Mouse (Mus musculus): ENCODE data around the gene Eml3.
"Not testable (repeated sequence)": the region's sequence is repeated elsewhere in the genome, so short reads cannot be mapped to it uniquely, and the experiment has no call there.

The Eml3 gene

DNA sequence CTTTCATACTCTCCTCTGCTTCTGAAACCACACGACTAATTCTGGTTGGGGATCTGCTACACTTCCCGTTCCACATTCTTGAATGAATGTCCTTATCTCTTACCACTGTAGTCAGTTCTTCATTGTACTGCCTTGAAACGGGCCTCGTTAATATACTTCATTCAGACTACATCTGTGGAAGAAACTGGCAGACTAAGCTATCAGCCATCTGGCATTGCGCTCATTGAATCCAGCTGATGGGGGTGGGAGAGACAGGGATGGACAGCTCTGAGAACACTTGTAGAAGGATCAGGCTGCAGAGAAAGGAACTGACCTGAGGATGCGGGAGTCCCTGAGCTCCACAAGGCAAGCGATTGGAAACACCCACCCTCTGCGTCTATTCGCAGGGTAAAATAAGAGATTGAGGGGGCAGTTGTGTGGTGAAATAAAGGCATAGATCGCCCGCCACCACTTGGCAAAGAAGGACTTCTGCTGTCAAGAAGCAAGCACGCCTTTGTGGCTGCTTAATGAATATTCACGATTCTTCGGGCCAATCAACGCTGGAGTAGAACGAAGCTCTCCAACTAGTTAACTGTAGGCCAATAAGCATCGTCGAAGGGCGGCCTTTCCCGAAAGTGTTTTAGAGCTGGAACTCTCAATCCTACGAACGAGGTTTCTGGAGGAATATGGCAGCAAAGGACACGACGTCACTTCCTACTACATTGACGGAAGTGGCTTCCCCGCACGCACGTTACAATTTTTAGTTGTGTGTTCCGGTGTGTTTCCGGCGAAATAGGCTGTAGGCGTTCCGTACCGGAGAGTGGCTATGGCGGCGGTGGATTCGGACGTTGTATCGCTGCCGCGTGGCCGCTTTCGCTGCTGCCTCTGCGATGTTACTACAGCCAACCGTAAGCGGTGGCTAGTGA lies 24.0 kb downstream of the Eml3 start, which contains the start of gene Tut1:
TSS of gene Tut1 (plus strand) at position 713 of the 905 bp plus-strand sequence.
- peak; percentile 89 to 90 for DNase-seq

DNA sequence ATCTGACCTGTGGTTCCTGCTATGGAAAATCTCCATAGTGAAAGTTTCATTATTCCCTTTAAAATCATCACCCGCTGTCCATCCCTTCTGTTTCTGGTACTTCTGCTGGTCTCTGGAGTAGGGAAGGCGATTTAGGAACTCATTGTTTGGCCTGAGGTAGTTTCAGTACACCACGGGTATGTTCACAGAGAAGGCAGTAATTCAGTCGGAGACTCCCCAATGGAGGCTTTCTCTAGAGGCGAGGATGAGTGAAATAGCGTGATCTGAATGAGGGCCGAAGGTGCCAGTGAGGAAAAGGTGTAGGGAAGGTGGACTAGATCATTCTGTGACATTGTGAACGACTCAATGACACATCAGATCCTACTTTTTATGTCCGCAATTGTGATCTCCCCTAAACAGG lies 24.8 kb downstream of the Eml3 start:
- DNase-seq: no peak

DNA sequence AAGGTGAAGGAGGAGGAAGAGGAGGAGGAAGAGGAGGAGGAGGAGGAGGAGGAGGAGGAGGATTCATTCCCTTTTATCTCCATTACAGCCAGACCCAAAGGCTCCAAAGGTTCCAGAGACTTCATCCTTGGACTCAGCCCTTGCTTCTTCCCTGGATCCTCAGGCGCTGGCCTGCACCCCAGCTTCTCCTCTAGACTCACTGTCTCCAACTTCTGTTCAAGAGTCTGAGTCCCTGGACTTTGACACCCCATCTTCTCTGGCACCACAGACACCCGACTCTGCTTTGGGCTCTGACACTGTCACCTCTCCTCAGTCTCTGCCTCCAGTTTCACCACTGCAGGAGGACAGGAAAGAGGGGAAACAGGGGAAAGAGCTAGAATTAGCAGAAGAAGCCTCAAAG lies 32.9 kb downstream of the Eml3 start:
- DNase-seq: no peak

DNA sequence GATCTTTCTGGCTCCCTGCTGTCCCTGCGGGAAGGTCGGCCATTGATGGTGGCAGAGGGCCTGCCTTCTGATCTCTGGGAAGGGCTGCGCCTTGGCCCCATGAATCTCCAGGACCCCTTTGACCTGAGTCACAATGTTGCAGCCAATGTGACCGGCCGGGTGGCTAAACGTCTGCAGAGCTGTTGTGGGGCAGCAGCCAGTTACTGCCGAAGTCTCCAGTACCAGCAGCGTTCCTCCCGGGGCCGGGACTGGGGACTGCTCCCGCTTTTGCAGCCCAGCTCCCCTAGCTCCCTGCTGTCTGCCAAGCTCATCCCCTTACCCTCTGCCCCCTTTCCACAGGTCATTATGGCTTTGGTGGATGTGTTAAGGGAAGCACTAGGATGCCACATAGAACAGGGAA lies 35.7 kb downstream of the Eml3 start:
- no peak for DNase-seq

DNA sequence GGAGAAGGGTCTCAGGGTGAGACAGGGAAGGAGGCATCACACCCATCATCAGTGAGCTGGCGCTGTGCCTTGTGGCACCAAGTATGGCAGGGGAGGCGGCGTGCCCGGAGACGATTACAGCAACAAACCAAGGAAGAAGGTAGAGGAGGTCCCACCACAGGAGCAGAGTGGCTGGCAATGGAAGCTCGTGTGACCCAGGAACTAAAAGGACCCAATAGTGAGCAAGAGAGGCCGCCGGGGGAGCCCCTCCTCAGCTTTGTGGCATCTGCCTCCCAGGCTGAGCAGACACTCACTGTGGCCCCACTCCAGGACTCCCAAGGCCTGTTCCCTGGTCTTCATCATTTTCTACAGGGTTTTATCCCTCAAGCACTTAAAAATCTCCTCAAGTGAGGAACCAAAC lies 36.4 kb downstream of the Eml3 start:
- peak; percentile 21 to 45 for DNase-seq

DNA sequence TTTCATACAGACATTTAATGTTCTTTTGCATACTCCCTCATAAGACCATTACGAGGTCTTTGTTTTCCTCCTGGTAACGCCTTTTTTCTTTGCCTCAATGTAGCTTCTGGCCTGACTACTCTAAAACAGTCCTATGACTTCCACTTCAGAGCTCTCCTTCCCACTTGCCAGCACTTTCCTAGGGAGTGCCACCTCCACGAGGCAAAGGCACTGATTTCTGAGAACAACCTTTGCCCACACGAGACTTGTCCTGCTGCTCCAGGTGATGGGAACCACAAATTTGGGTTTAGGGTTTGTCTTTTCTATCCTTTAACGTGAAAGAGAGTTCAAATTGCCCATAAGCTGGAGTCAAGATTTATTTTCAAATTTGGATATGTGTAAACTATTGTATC lies 36.8 kb downstream of the Eml3 start:
- no peak for DNase-seq

DNA sequence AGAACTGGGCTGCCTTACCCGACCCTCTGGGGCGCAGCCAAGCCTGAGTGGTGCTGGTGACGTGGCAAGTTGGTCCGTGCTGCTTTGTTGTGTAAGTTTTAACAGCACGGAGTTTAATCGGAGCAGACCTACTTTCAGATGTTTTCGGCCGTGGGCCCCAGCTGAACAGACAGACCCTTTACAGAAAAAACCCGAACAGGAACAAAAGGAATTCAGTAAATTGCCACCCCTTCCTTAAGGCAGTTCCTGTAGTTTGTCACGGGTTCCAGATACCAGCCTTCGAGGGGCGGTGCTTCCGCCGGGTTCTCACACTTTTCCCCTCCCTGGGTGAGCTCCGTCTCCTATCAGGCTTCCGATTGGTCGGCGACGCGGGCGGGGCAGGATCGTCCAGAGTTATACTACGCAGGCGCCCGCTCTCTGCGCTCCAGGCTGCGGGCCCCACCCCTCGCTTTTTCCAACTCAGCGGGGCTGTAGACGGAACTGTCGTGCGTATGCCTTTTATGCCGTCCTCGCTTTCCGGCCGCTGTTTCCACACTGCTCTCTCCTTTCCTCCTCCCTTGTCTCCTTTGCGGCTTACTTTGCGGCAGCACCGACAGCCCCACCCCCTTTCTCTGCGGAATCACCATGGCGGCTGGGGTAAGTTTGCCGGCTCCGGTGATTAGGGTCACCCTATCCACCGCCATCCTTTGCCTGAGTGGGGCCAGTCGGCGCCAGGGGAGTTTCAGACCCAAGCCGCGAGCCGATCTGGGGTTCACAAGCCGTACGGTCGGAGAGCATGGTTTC lies 37.4 kb downstream of the Eml3 start, which contains the start of gene Eef1g:
TSS of gene Eef1g (plus strand) at position 452 of the 783 bp plus-strand sequence.
- DNase-seq: peak; percentile 97 to 99

DNA sequence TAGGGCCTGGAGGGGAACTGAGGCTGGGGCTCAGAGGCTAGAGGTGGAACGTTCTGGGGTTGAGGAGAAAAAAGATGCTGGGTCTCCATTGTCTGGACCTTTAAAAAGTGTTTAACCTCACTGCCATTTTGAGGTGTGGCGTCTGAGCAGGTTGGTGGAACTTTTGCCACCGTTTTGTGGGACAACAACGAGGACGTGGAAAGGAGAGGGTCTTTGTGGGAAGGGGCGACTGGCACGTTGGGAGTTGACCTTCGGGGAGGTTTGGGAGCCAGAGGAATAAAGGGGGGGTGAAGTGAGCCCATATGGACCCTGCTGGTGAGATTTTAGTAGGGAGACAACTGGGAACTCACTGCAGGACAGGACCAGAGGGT lies 38.0 kb downstream of the Eml3 start:
- no peak for DNase-seq

DNA sequence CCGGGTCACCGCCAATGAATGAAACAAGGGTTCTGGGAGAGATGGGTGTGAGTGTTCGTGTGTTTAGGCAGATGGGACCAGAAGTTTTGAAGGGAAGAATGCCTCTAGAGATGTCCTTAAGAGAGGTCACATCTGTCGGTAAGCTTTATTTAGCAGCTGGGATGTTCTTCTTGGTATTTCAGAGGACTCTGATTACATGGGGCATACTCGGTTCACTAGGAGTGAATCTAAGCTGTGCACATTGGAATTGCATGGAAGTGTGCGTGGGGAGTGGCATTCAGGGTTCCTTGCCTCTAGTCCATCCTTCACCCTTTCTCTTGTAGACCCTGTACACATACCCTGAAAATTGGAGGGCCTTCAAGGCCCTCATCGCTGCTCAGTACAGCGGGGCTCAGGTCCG lies 38.5 kb downstream of the Eml3 start:
- DNase-seq: no peak

DNA sequence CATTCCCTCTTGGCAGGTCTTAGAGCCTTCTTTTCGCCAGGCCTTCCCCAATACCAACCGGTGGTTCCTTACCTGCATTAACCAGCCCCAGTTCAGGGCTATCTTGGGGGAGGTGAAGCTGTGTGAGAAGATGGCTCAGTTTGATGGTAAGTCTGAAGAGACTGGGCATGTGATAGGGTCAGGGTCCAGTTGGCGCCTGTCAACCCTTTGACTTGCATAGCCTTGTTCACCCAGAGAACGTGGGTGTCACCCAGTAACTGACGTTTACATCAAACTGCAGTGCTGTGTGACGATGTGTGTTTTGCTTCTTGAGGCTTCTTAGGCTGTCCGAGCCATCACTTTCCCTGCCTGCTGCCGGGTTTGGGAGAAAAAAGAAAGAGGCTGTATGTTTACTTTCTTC lies 43.1 kb downstream of the Eml3 start:
- not testable (repeated sequence) for DNase-seq

DNA sequence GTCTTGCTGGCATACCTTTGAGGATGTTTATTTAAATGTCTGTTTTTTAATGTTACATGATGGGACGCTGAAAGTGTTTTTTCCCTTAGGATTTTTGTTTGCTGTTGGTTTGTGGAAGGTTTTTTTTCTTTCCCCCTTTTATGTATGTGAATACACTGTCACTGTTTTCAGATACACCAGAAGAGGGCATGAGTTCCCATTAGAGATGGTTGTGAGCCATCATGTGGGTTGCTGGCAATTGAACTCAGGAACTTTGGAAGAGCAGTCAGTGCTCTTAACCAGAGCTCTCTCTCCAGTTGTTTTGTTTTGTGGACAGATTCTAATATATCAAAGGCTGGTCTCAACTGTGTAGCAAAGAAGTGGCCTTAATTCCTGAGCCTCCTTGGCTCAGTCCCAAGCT lies 45.3 kb downstream of the Eml3 start:
- no peak for DNase-seq

DNA sequence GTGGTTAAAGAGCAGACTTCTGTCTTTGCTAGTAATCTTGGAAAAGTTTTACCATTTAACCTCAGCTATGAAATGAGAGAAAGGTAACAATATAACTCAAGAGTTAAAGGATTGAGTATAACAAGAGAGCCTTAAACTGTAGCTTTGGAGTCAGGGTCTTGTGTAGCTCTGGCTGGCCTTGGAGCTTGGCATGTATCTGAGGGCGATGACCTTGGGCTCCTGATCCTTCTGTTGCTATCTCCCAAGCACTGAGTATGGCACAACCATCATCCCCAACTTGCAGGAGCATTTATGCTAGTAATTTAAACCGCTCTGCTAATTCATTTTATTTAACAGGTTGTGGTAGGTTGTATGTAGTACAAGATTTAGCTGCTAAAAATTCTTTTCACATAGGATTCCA lies 46.1 kb downstream of the Eml3 start:
- DNase-seq: no peak

DNA sequence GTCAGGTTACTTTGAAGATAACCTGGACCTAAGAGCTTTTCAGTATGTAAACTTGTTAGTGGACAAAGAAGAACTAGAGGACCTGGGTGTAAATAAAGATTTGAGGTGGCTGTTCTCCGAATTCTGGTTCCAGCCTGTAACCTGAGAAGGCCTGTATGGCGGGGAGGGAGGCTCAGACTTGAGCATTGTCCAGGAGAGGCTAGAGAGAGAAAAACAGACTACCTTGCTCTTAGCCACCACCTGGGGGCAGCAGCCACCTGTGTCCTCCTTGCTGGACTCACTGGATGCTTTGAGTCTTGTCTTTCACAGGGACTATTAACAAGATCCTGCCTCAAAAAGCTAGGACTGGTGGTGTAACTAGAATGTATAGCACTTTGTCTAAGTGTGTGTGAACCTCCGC lies 47.2 kb downstream of the Eml3 start:
- DNase-seq: peak; percentile 67 to 78

DNA sequence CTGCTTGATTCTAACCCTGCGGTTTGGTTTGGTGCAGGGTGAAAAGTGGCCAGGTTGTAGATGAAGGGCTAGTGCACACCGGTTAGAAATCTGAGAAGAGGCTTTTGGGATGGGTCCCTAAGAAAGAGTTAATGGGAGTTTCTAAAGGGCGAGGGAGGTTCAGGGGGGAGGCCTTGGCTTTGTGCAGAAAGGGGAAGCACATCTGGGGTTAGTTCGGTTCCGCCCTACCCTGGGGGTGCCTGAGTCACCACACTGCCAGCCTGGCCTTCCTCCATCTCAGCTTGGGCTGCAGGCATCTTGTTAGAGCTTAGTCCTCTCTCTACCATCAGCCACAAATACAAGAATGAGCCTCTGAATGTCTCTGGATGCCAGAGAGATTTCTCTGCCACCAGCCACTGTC lies 51.4 kb downstream of the Eml3 start:
- no peak for DNase-seq

DNA sequence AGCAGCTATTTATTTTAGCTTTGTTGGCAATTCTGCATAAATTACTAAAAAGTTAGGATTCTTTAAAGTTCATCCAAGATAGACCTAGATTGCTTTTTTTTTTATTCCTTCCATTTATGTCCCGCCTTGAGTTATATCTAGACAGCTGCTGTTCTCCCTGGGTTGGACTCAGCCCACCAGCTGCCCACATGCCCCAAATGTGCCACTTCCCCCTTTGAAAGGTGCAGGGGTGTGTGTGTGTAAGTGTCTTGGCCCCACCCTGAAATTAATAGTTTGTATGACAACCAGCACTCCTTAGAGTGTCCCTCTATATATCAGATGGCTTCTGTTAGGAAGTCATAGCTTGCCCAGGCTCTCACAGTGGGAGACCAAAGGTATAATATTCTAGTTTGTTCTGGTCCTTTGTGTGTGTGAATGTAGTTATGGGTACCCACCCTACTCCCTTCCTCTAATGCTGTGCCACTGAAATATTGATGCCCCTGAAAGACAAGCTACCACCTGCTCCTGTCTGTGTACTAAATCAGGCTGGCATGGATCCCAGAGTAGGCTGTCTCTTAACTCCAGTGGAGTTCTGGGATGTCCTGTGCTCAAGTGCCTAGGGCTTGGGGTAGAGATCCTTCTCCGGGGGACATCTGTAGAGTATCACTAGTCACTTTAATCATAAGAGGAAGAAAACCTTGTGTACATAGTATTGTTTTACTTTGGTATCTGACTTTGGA lies 52.3 kb downstream of the Eml3 start:
- peak in 1 of 2 experiments; percentile 29 for DNase-seq

DNA sequence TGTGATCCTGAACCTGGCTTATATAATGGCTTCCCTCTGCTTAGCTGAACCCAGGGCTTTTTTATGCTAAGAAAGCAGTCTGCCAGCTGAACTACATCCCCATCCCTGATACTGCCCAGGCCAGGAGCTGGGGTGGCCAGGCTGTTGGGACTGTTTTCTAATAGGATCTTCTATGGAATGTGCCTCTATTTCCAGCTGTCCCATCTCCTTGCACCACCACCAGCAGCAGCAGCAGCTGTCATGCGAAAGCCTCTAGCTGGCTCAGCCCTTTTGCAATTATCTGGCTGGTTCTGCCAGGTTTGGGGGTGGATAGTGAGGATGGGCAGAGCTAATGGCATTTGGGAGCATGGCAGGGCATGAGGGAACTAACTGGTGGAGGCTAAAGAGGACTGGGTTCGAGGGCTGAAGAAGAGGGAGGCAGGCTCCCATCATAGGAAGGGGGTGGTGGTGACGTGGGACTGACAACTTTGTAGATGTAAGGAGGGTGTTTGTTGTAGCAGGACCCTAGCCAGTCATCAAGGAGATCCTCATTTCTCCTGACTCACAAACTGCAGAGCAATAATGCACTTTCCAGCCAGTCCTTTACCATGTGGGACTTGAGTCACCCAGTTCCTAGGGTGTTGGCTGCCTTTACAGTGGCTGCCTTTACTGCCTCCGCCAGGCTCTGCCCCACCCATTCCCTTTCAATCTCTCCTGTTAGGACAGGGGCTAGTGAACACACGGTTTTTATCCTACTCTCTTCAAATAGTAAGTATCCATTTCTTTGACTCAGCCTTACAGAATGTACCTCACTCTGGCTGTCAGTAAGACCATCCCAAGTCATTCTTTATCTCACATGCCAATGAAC lies 53.2 kb downstream of the Eml3 start:
- no peak for DNase-seq

DNA sequence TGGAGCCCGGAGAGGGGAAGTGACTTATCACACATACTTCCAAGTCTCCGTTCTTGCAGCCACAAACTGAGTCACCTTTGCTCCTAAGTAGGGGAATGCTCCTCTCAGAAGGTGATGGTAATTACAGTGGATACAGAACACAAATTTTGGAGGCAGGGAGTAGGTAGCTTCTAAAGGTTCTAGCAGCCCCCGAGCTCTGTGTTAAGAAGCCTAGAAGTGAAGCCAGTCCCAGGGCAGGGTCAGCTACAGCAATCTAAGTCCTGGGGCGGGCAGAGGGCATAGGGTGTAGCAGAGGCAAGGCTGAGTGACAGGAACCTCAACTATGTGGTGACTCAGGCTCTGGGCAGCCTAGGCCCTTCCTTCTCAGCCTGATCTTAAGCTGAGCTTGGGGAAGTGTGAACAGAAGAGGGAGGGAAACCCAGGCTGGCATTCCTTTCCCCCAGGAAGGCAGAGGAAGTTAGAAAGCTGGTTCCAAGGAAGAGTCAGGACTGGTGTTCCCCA lies 53.8 kb downstream of the Eml3 start:
- no peak for DNase-seq

DNA sequence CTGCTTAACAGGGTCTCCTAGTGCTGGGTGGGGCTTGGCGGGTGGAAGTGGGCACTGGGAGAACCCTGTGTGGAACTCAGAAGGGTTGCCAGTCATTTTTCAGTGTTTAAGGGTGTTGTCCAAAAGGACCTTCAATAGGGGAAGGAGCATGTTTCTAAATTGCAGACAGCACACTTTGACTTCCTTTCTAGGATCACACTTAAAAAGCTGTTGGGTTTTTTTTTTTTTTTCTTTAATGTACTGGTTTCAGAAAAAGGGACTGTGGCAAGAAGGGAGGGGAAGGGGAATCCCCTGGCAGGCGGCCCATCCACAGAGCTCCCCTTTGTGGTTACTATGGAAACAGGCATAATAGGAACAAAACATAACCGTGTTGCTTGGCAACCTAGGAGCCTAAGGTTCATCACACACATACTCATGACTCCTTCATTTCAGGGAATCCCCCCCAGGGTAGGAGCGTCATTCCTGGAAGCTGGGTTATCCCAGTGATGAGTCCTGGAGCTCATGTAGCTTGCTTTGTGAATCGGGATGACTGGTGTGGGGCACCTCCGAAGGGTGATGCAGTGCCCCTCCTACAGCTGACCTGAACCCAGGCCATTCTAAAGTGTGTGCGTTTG lies 55.0 kb downstream of the Eml3 start:
- DNase-seq: no peak

DNA sequence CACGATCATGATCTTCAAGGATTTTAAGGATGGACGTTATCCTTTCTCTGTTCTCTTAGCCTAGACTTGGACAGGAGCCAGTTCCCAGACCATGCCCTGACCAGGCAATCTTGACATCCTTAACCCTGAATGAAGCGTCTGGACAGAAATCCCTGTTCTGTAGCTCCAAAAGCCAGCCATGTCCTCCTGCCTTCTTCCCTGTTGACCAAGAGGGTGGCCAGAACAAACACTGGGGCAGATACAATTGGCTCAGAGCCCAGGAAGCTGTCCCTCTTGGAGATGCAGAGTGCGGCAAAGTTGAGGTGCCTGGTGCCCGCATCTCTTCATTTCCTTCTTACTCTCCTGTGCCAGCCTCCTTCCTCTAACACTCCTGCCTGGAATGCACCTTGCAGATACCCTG lies 56.5 kb downstream of the Eml3 start:
- DNase-seq: no peak

DNA sequence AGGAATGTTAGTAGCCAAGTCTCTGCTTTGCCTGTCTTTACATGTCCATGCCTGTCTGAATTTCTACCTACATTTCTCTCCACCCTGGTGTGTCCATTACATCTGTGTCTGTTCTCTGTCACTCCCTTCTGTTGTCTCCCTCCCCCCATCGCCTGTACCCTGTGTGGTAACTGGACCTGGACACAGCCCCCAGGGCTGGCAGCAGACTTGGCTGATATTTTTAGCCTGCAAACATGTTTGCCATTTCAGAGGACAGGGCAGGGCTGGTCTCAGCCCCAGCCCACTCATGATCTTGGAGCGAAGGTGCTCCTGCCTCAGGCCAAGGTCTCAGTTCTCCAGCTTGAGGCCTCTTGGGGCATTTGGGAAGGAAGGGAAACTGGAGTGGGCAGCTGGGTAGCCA lies 58.5 kb downstream of the Eml3 start:
- no peak for DNase-seq

DNA sequence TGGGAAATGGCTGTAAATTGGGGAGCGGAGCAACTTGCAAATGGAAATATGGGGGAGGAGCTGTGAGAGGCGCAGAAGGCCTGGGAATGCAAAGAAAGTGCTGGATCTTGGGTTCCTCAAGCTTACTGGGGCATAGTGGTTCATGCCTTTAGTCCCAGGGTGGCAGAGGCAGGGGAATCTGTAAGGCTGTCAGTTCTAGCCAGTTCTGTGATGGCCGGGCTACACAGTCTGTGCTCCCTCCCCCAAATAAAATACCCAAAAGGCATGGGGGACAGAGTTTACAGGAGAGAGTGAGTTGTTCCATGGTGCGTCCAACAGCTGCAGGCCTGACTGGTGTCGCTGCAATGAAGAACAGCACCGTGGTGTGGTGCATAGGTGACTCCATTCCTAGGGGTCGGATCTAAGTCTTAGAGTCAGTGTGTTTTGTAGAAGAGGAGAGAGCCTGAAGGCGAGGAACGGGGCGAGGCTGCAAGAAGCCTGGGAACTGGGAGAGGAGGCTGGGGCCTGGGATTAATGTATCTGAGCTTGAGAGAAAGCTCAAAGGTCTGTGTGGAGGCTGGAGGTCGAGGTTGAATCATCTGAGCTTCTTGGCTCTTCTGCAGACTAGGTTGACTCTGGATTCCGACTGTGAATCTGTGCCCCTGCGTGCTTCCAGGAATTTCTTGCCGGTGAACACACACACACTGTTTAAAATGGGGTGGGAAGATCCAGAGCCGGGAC lies 59.2 kb downstream of the Eml3 start:
- no peak for DNase-seq
